In the genomic region with DNA sequence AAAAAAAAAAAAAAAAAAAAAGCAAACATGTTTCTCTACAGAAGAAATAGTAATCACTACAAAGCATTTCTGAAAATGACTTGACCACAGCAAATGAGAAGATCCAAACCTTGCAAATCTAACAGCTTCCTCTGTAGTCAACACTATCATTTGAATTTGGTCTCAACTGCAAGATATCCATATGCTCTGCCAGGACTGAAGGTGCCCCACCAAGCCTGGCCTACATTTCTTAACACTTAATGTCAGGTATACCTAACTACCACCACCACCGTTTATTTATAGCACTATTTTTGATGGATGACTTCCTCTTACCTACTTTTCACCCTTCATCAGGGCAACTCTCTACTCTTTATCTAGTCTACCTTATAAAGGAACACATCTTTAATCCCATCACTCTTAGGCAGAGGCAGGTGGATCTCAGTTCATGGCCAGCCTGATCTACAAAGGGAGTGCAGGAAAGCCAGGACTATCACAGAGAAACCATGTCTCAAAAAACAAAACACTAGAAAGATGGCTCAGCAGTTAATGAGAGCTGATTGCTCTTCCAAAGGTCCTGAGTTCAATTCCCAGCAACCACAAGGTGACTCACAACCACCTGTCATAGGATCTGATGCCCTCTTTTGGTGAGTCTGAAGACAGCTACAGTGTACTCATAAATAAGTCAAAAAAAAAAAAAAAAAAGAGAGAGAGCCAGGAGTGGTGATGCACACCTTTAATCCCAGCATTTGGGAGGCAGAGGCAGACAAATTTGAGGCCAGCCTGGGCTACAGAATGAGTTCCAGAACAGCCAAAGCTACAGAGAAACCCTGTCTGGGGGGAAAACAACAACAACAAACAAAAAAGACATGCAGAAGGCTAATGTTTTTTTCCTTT, we compare ENCODE assay signal across 1 mouse cellular context.
TF ChIP-seq lines count a peak whose summit lies in the region.

No protein-coding gene starts in this region.

TF ChIP-seq in CH12.LX, 34 proteins besides CTCF, POLR2A, EP300 and RAD21:
- TF ChIP-seq JUN (IDR thresholded peaks at IDR 0.05; ENCODE audit: insufficient read depth, low read depth, low read length) (no peak), ELF1 (IDR thresholded peaks at IDR 0.05; ENCODE audit: low read depth, low read length) (no peak), E2F4 (IDR thresholded peaks at IDR 0.05; ENCODE audit: insufficient replicate concordance, low read depth, low read length) (no peak), SIN3A (IDR thresholded peaks at IDR 0.05; ENCODE audit: low read length) (0 out of 2 replicates have a peak, but pooled peaks have one; percentile 16), RCOR1 (conservative IDR thresholded peaks at IDR 0.05; ENCODE audit: low read depth, low read length) (no peak), ZNF384 (IDR thresholded peaks at IDR 0.05; ENCODE audit: low read depth, low read length) (peak; percentile 87), MAX (IDR thresholded peaks at IDR 0.05; ENCODE audit: low read length) (no peak), NELFE (IDR thresholded peaks at IDR 0.05; ENCODE audit: low read depth, low read length) (no peak)
TF ChIP-seq in CH12.LX: peak in this region for 2.
